Mouse (Mus musculus): ENCODE measurements around the gene Rilpl1. TPM values are rescaled to one million over a fixed set of nuclear protein-coding genes. Genes with fewer than 3 reads are reported as not detected.
A peak's percentile ranks its signal among the peaks of the same experiment; 100 is the strongest.

Rilpl1 gene
- 9.0 and 9.3 TPM in 2 replicates for polyA plus RNA-seq (2015; fragmentation: Nextera tagmentation; extraction: Ambion mirVana)

DNA sequence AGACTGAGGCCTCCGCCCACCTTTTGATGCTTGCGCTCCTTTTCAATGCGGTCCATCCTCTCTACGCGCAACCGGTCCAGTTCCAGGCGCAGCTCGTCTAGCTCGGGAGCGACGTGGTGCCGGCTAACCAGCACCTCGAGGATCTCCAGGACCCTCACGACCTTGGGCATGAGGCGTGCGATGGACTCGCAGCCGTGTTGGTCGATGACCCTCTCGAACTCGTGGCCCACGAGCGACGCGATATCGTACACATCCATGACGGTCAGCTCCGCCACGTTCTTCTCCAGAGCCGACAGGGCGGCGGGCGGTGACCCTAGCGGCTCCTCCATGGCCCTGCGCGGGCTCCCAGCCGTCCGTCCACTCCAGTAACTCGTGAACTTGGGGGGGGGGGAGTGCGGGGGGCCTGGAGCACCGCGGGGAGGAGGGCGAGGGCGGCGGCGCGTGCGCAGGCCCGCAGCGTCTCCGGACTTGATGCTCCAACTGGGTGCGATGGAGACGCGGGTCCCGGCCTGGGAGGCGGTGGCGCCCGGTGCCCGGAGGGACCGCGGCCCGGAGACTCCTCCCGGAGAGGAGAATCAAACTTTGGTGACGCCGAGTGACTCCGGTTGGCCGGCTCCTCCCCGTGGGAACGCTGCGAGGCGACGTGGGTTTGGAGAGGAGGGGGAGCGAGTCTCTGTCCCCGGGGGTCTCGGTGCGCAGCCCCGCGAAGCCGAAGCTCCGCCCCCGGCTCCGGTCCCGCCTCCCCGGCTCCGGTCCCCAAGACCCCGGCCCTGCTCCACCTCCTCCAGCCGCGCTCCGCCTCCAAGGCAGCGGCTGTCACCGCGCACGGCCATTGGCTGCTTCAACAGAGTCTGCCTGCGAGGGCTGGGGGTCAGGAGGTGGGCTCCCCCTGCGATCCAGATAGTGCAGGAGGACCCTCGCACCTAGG lies at the start of gene Rilpl1:
Rilpl1 (minus strand) TSS at position 737 of the 928 bp plus-strand sequence.
- ATAC-seq (ENCODE audit: low FRiP score, low TSS enrichment) (peak; percentile 72), DNase-seq (ENCODE audit: low spot score) (peak; percentile 69)
- Histone ChIP-seq H3K9ac (ENCODE audit: low read length) (peak within 1 kb of the TSS; percentile 77), H3K9me3 (ENCODE audit: control insufficient read depth, low read length) (no peaks in the 10 kb centered on the region), H3K4me2 (replicated peaks; ENCODE audit: low read depth) (peak within 1 kb of the TSS; percentile 77), H3K27me3 (ENCODE audit: control insufficient read depth, insufficient read depth, low read length) (no peaks in the 10 kb centered on the region), H3K36me3 (ENCODE audit: control insufficient read depth, insufficient read depth, low read length) (no peaks in the 10 kb centered on the region; the same call in 1 of the 2 replicates), H3K27ac (replicated peaks) (peak within 1 kb of the TSS; percentile 83), H3K4me3 (ENCODE audit: low read depth, low read length) (peak within 1 kb of the TSS; percentile 82), H3K4me1 (replicated peaks; ENCODE audit: control insufficient read depth, insufficient read depth) (peaks cover 8% of the 10 kb centered on the region)
- no peak for TF ChIP-seq EP300 (optimal IDR thresholded peaks at IDR 0.05)
- no peak for TF ChIP-seq CTCF (IDR thresholded peaks at IDR 0.05; ENCODE audit: low read depth)
- WGBS, result under 1% methylated on average over 85 of the region's 96 CpGs

DNA sequence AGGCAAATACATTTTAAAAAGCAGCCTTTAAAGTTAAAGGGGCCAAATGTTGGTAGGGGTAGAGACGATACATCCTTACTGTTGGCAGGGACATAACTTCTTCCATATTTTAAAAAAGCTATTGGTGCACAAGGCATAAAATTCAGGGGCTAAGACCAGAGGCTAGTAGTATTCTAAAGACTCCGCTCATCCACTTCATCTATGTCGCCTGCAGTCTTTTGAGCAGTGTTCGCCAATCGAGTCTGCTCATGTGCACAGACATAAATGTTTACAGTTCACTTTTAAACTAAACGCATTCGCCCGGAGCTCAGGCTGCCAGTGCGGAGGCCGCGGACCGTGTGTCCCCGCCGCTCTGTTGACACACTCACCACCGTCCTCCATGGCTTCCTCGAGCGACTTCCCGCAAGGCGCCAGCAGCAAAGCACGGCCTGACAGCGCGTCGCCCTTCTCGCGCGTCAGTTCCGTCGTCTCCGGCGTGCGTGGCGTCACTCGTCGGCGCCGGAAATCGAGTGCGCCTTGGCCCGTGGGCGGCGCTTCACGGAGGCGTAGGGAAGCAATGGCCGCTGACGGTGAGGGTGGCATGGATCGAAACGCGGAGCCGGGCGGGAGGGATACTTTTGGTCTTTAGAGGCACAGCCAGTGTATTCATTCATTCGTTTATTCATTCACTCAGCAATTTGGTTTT lies 47.6 kb upstream of the Rilpl1 start, which contains the start of the genes Eif2b1 and Gtf2h3:
Eif2b1 (minus strand) TSS at position 499 of the 685 bp plus-strand sequence.
Gtf2h3 (plus strand) TSS at position 508 of the 685 bp plus-strand sequence.
- H3K36me3 ChIP-seq (ENCODE audit: control insufficient read depth, insufficient read depth, low read length), result peaks cover 8% of the 10 kb centered on the region; the same call in 1 of the 2 replicates
- TF ChIP-seq CTCF (IDR thresholded peaks at IDR 0.05; ENCODE audit: low read depth) (peak; percentile 31; the same call in 1 of the 2 replicates), EP300 (optimal IDR thresholded peaks at IDR 0.05) (no peak)
- H3K9ac ChIP-seq (ENCODE audit: low read length), result peak within 1 kb of the TSS; percentile 79
- peak within 1 kb of the TSS; percentile 73 for H3K27ac ChIP-seq (replicated peaks)
- no peaks in the 10 kb centered on the region for H3K9me3 ChIP-seq (ENCODE audit: control insufficient read depth, low read length)
- DNase-seq (ENCODE audit: low spot score) (peak; percentile 96), ATAC-seq (ENCODE audit: low FRiP score, low TSS enrichment) (peak; percentile 92)
- peaks cover 7% of the 10 kb centered on the region; the same call in 1 of the 2 replicates for H3K4me1 ChIP-seq (replicated peaks; ENCODE audit: control insufficient read depth, insufficient read depth)
- peak within 1 kb of the TSS; percentile 77 for H3K4me3 ChIP-seq (ENCODE audit: low read depth, low read length)
- H3K4me2 ChIP-seq (replicated peaks; ENCODE audit: low read depth), result peak within 1 kb of the TSS; percentile 88
- H3K27me3 ChIP-seq (ENCODE audit: control insufficient read depth, insufficient read depth, low read length), result no peaks in the 10 kb centered on the region
- 1% methylated on average over 51 of the region's 51 CpGs for WGBS

DNA sequence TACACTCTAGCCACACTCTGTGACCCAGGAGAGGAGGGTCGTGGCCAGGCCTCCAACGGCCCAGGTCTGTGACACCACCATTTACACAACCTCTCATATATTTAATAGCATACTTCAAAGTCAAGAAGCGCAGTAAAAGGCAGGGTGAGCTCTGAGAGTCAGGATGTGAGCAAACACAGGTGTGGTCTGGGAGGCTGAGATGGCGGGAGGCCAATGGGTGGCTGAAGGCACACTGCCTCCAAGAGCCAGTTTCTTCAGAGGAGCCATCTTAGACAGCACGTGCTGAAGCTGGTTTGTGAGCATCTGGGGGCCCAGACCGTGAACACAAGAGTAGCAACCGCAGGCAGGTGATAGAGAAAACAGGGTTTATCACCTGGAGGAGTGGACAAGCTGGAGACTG lies 44.3 kb upstream of the Rilpl1 start:
- H3K4me3 ChIP-seq (ENCODE audit: low read depth, low read length), result no peak overlapping the region
- H3K36me3 ChIP-seq (ENCODE audit: control insufficient read depth, insufficient read depth, low read length), result peaks cover 35% of the 10 kb centered on the region
- WGBS, result 66% methylated on average over 7 of the region's 7 CpGs
- no peaks in the 10 kb centered on the region for H3K9me3 ChIP-seq (ENCODE audit: control insufficient read depth, low read length)
- peaks cover 7% of the 10 kb centered on the region; the same call in 1 of the 2 replicates for H3K4me1 ChIP-seq (replicated peaks; ENCODE audit: control insufficient read depth, insufficient read depth)
- no peak overlapping the region for H3K4me2 ChIP-seq (replicated peaks; ENCODE audit: low read depth)
- DNase-seq (ENCODE audit: low spot score), result peak; percentile 69
- peak overlapping the region; percentile 30; the same call in 1 of the 2 replicates for H3K27ac ChIP-seq (replicated peaks)
- TF ChIP-seq CTCF (IDR thresholded peaks at IDR 0.05; ENCODE audit: low read depth), result no peak
- no peak for TF ChIP-seq EP300 (optimal IDR thresholded peaks at IDR 0.05)
- peak; percentile 63 for ATAC-seq (ENCODE audit: low FRiP score, low TSS enrichment)
- no peak overlapping the region for H3K9ac ChIP-seq (ENCODE audit: low read length)
- no peaks in the 10 kb centered on the region for H3K27me3 ChIP-seq (ENCODE audit: control insufficient read depth, insufficient read depth, low read length)

DNA sequence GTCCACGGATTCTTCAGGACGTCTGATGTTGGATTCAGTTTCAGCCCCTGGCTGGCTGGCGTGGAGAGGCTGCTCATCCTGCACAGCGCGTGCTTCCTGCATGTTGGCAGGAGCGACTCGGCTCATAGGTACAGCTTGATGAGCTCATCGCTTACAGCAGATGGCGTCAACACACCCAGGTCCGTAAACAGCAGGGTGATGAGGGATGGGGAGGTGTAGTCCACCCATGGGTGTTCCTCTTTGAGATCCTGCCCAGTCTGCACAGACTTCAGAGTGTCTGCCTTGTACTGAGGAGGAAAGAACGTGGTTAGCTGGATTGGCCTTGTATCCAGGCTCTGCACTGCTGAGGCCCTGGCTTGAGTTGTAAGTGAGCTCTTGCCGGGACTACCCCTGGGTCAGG lies 39.9 kb upstream of the Rilpl1 start:
- H3K9ac ChIP-seq (ENCODE audit: low read length), result no peak overlapping the region
- no peak for DNase-seq (ENCODE audit: low spot score)
- no peaks in the 10 kb centered on the region for H3K27me3 ChIP-seq (ENCODE audit: control insufficient read depth, insufficient read depth, low read length)
- H3K27ac ChIP-seq (replicated peaks), result no peak overlapping the region
- H3K36me3 ChIP-seq (ENCODE audit: control insufficient read depth, insufficient read depth, low read length), result peaks cover 43% of the 10 kb centered on the region
- no peak overlapping the region for H3K4me3 ChIP-seq (ENCODE audit: low read depth, low read length)
- WGBS, result 88% methylated on average over 12 of the region's 12 CpGs
- no peak for ATAC-seq (ENCODE audit: low FRiP score, low TSS enrichment)
- H3K4me1 ChIP-seq (replicated peaks; ENCODE audit: control insufficient read depth, insufficient read depth), result no peaks in the 10 kb centered on the region
- no peak for TF ChIP-seq EP300 (optimal IDR thresholded peaks at IDR 0.05)
- no peak for TF ChIP-seq CTCF (IDR thresholded peaks at IDR 0.05; ENCODE audit: low read depth)
- no peak overlapping the region for H3K4me2 ChIP-seq (replicated peaks; ENCODE audit: low read depth)
- H3K9me3 ChIP-seq (ENCODE audit: control insufficient read depth, low read length), result no peaks in the 10 kb centered on the region

DNA sequence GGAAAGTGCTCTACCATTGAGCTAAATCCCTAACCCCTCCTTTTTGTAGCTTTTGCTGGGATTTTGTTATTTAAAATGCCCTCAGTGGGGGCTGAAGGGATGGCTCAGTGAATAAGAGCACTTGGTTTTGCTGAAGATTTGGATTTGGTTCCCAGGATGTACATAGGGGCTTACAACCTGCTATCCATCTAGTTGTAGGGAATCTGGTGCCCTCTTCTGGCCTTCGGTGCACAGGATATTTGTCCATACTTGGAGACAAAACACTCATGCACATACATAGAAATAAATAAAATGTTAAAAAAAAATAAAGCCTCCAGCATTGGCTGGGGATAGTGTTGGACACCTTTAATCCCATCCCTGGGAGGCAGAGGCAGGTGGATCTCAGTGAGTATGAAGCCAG lies 24.0 kb upstream of the Rilpl1 start:
- Histone ChIP-seq H3K36me3 (ENCODE audit: control insufficient read depth, insufficient read depth, low read length) (0 out of 2 replicates have a peak, but pooled peaks cover 2% of the 10 kb centered on the region), H3K27ac (replicated peaks) (no peak overlapping the region), H3K27me3 (ENCODE audit: control insufficient read depth, insufficient read depth, low read length) (no peaks in the 10 kb centered on the region), H3K9ac (ENCODE audit: low read length) (no peak overlapping the region), H3K9me3 (ENCODE audit: control insufficient read depth, low read length) (no peaks in the 10 kb centered on the region), H3K4me1 (replicated peaks; ENCODE audit: control insufficient read depth, insufficient read depth) (no peaks in the 10 kb centered on the region), H3K4me2 (replicated peaks; ENCODE audit: low read depth) (no peak overlapping the region), H3K4me3 (ENCODE audit: low read depth, low read length) (no peak overlapping the region)
- DNase-seq (ENCODE audit: low spot score) (no peak), ATAC-seq (ENCODE audit: low FRiP score, low TSS enrichment) (no peak)
- 84% methylated on average over 1 of the region's 1 CpGs for WGBS
- TF ChIP-seq EP300 (optimal IDR thresholded peaks at IDR 0.05) (no peak), CTCF (IDR thresholded peaks at IDR 0.05; ENCODE audit: low read depth) (peak; percentile 66)

Measured in stomach, postnatal 0 days (tissue).